Mouse (Mus musculus): ENCODE results near the gene Pprc1. TPM values are rescaled to one million over a fixed set of nuclear protein-coding genes. Genes with fewer than 3 reads are reported as not detected.

The Pprc1 gene
- polyA plus RNA-seq, 1 experiment, result 51.5 TPM

GRCm38 (mm10) chr19:46056388-46056946 is 11.8 kb downstream of the Pprc1 start:
- H3K27ac ChIP-seq (ENCODE audit: control insufficient read depth, insufficient read depth, low read depth, low read length, poor library complexity), result peak overlapping the region; percentile 77
- TF ChIP-seq POLR2A (IDR thresholded peaks at IDR 0.05; ENCODE audit: borderline replicate concordance, control insufficient read depth, low read depth, low read length) (peak; percentile 33; the same call in 1 of the 2 replicates), CTCF (IDR thresholded peaks at IDR 0.05; ENCODE audit: control insufficient read depth, insufficient read depth, low read length) (peak; percentile 6; the same call in 1 of the 2 replicates)
- H3K4me3 ChIP-seq (replicated peaks; ENCODE audit: control insufficient read depth, low read depth, low read length), result peak overlapping the region; percentile 85
- H3K4me1 ChIP-seq (ENCODE audit: control insufficient read depth, insufficient read depth, low read length), result no peaks in the 10 kb centered on the region; the same call in 1 of the 2 replicates
- WGBS, result under 1% methylated on average over 52 of the region's 52 CpGs

GRCm38 (mm10) chr19:46056947-46057607 is 12.4 kb downstream of the Pprc1 start:
- Histone ChIP-seq H3K4me3 (replicated peaks; ENCODE audit: control insufficient read depth, low read depth, low read length) (peak overlapping the region; percentile 85), H3K4me1 (ENCODE audit: control insufficient read depth, insufficient read depth, low read length) (no peaks in the 10 kb centered on the region), H3K27ac (ENCODE audit: control insufficient read depth, insufficient read depth, low read depth, low read length, poor library complexity) (peak overlapping the region; percentile 77)
- TF ChIP-seq CTCF (IDR thresholded peaks at IDR 0.05; ENCODE audit: control insufficient read depth, insufficient read depth, low read length), result no peak
- TF ChIP-seq POLR2A (IDR thresholded peaks at IDR 0.05; ENCODE audit: borderline replicate concordance, control insufficient read depth, low read depth, low read length), result no peak
- WGBS, result 2% methylated on average over 41 of the region's 42 CpGs

GRCm38 (mm10) chr19:46058466-46058865 is 13.8 kb downstream of the Pprc1 start:
- no peak for TF ChIP-seq POLR2A (IDR thresholded peaks at IDR 0.05; ENCODE audit: borderline replicate concordance, control insufficient read depth, low read depth, low read length)
- TF ChIP-seq CTCF (IDR thresholded peaks at IDR 0.05; ENCODE audit: control insufficient read depth, insufficient read depth, low read length), result no peak
- Histone ChIP-seq H3K4me1 (ENCODE audit: control insufficient read depth, insufficient read depth, low read length) (no peaks in the 10 kb centered on the region), H3K4me3 (replicated peaks; ENCODE audit: control insufficient read depth, low read depth, low read length) (no peak overlapping the region), H3K27ac (ENCODE audit: control insufficient read depth, insufficient read depth, low read depth, low read length, poor library complexity) (no peak overlapping the region)
- WGBS, result 84% methylated on average over 7 of the region's 7 CpGs

- WGBS, result 64% methylated on average over 6 of the region's 6 CpGs
- Histone ChIP-seq H3K4me1 (ENCODE audit: control insufficient read depth, insufficient read depth, low read length) (no peaks in the 10 kb centered on the region), H3K27ac (ENCODE audit: control insufficient read depth, insufficient read depth, low read depth, low read length, poor library complexity) (no peak overlapping the region), H3K4me3 (replicated peaks; ENCODE audit: control insufficient read depth, low read depth, low read length) (peak overlapping the region; percentile 54)
- TF ChIP-seq CTCF (IDR thresholded peaks at IDR 0.05; ENCODE audit: control insufficient read depth, insufficient read depth, low read length) (no peak), POLR2A (IDR thresholded peaks at IDR 0.05; ENCODE audit: borderline replicate concordance, control insufficient read depth, low read depth, low read length) (no peak)
These were observed 16.2 kb downstream of the Pprc1 start for GRCm38 (mm10) chr19:46060845-46061244.

GRCm38 (mm10) chr19:46068054-46068453 is 23.4 kb downstream of the Pprc1 start:
- WGBS, result 89% methylated on average over 10 of the region's 10 CpGs
- H3K4me3 ChIP-seq (replicated peaks; ENCODE audit: control insufficient read depth, low read depth, low read length), result no peak overlapping the region
- H3K27ac ChIP-seq (ENCODE audit: control insufficient read depth, insufficient read depth, low read depth, low read length, poor library complexity), result no peak overlapping the region
- no peaks in the 10 kb centered on the region for H3K4me1 ChIP-seq (ENCODE audit: control insufficient read depth, insufficient read depth, low read length)
- no peak for TF ChIP-seq POLR2A (IDR thresholded peaks at IDR 0.05; ENCODE audit: borderline replicate concordance, control insufficient read depth, low read depth, low read length)
- TF ChIP-seq CTCF (IDR thresholded peaks at IDR 0.05; ENCODE audit: control insufficient read depth, insufficient read depth, low read length), result no peak

GRCm38 (mm10) chr19:46073285-46073684 is 28.6 kb downstream of the Pprc1 start:
- H3K4me1 ChIP-seq (ENCODE audit: control insufficient read depth, insufficient read depth, low read length), result no peaks in the 10 kb centered on the region; the same call in 1 of the 2 replicates
- WGBS, result 84% methylated on average over 7 of the region's 7 CpGs
- H3K4me3 ChIP-seq (replicated peaks; ENCODE audit: control insufficient read depth, low read depth, low read length), result no peak overlapping the region
- no peak overlapping the region for H3K27ac ChIP-seq (ENCODE audit: control insufficient read depth, insufficient read depth, low read depth, low read length, poor library complexity)
- no peak for TF ChIP-seq POLR2A (IDR thresholded peaks at IDR 0.05; ENCODE audit: borderline replicate concordance, control insufficient read depth, low read depth, low read length)
- no peak for TF ChIP-seq CTCF (IDR thresholded peaks at IDR 0.05; ENCODE audit: control insufficient read depth, insufficient read depth, low read length)

- WGBS, result 68% methylated on average over 5 of the region's 5 CpGs
- Histone ChIP-seq H3K4me3 (replicated peaks; ENCODE audit: control insufficient read depth, low read depth, low read length) (no peak overlapping the region), H3K27ac (ENCODE audit: control insufficient read depth, insufficient read depth, low read depth, low read length, poor library complexity) (no peak overlapping the region), H3K4me1 (ENCODE audit: control insufficient read depth, insufficient read depth, low read length) (no peaks in the 10 kb centered on the region; the same call in 1 of the 2 replicates)
- TF ChIP-seq CTCF (IDR thresholded peaks at IDR 0.05; ENCODE audit: control insufficient read depth, insufficient read depth, low read length) (no peak), POLR2A (IDR thresholded peaks at IDR 0.05; ENCODE audit: borderline replicate concordance, control insufficient read depth, low read depth, low read length) (no peak)
These were observed 29.6 kb downstream of the Pprc1 start for GRCm38 (mm10) chr19:46074266-46074665.
